Mouse (Mus musculus) liver, postnatal 0 days (tissue): ENCODE data around the gene Ddx10. TPM values are rescaled to one million over a fixed set of nuclear protein-coding genes. Genes with fewer than 3 reads are reported as not detected.
A peak's percentile ranks its signal among the peaks of the same experiment; 100 is the strongest.
"Not testable (repeated sequence)": the region's sequence is repeated elsewhere in the genome, so short reads cannot be mapped to it uniquely, and the experiment has no call there.

Source experiments
- ATAC-seq: fragments of 200-750 bp; cut with Nextera tagmentation; 2 replicates; pipeline ENCODE4 v1.8.0; 2017; ENCODE audit warnings: mild to moderate bottlenecking, moderate library complexity
- DNase-seq: peaks from one replicate; pipeline ENCODE4 v3.0.0-alpha.2; 2016
- H3K27ac ChIP-seq: fragments of 300-500 bp; sonication (generic); 2 replicates; pipeline ENCODE4 v1.5.1; 2014; ENCODE audit warnings: antibody characterized with exemption, moderate library complexity, mild to moderate bottlenecking, low read depth
- H3K27me3 ChIP-seq: fragments of 300-500 bp; sonication (generic); 2 replicates; pipeline ENCODE4 v1.6.1; 2014; ENCODE audit warnings: low read length, control low read depth, mixed read lengths; ENCODE audit not compliant: insufficient read depth
- H3K36me3 ChIP-seq: fragments of 300-500 bp; sonication (generic); replicated peaks from 2 replicates; pipeline ENCODE4 v1.6.1; 2014; ENCODE audit warnings: mild to moderate bottlenecking, control low read depth, low read length, moderate library complexity, mixed read lengths; ENCODE audit not compliant: insufficient read depth
- H3K4me1 ChIP-seq: fragments of 300-500 bp; sonication (generic); 2 replicates; pipeline ENCODE4 v1.6.1; 2014; ENCODE audit warnings: antibody characterized with exemption, mild to moderate bottlenecking, control low read depth; ENCODE audit not compliant: insufficient read depth
- H3K4me2 ChIP-seq: fragments of 300-500 bp; sonication (generic); 2 replicates; pipeline ENCODE4 v1.6.1; 2014; ENCODE audit warnings: low read depth, mild to moderate bottlenecking, low read length, moderate library complexity, mixed read lengths
- H3K4me3 ChIP-seq: fragments of 300-500 bp; sonication (generic); 2 replicates; pipeline ENCODE4 v1.5.1; 2014; ENCODE audit warnings: low read depth, low read length
- H3K9ac ChIP-seq: fragments of 300-500 bp; sonication (generic); replicated peaks from 2 replicates; pipeline ENCODE4 v1.6.1; 2014; ENCODE audit warnings: mild to moderate bottlenecking, moderate library complexity
- H3K9me3 ChIP-seq: fragments of 300-500 bp; sonication (generic); 2 replicates; pipeline ENCODE4 v1.6.1; 2016; ENCODE audit warnings: mild to moderate bottlenecking, control low read depth, low read length, mixed read lengths
- CTCF ChIP-seq: sonication (generic); IDR thresholded peaks from 2 replicates; pipeline ENCODE4 v1.5.1; 2016; ENCODE audit warnings: antibody characterized with exemption, low read depth
- EP300 ChIP-seq: IDR thresholded peaks from 2 replicates; pipeline ENCODE4 v1.6.1; 2016; ENCODE audit warnings: antibody characterized with exemption, low read depth, mild to moderate bottlenecking
- WGBS: fragments of 180-500 bp; shearing (Covaris S2); extraction: QIAGEN DNeasy Blood & Tissue Kit; methylation state at CpG from one replicate; pipeline ENCODE4 v1.1.7; 2014; ENCODE audit not compliant: insufficient replicate concordance; 5-methylcytosine and 5-hydroxymethylcytosine counted together
- polyA plus RNA-seq: library from polyadenylated mRNA; unstranded; fragments of >200 nt; fragmentation: Nextera tagmentation; extraction: Ambion mirVana; gene quantifications from 2 replicates; pipeline ENCODE4 v1.2.1, GENCODE M21; 2015

The Ddx10 gene
- polyA plus RNA-seq, 1 experiment from 2014 or later, result 8.8 TPM

DNA sequence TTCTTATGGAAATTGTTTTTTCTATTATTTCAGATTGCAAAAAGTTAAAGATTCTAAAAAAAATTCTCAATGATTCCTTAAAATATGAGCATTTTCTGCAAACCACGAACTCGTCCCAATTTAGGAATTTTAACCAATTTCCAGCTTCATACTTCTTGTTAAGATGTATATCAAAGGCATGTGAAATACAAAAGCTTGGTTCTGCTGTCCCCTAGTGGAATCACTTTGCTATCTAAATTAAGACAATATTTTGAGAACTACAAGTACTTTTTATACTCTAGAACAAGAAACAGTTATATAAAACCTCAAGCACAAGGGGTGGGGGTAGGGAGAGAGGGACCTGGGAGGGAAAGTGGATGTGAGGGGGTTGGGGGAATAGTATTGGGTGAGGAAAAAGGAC lies 29.7 kb downstream of the Ddx10 start:
- H3K4me1 ChIP-seq, result no peaks in the 10 kb centered on the region
- WGBS, result 76% methylated on average over 2 of the region's 2 CpGs
- no peak overlapping the region for H3K4me2 ChIP-seq
- TF ChIP-seq EP300 (no peak), CTCF (peak; percentile 44)
- H3K9me3 ChIP-seq, result no peaks in the 10 kb centered on the region
- ATAC-seq, result no peak
- no peak for DNase-seq
- H3K27ac ChIP-seq, result no peak overlapping the region
- no peak overlapping the region for H3K4me3 ChIP-seq
- H3K36me3 ChIP-seq, result peaks cover 5% of the 10 kb centered on the region; the same call in 1 of the 2 replicates
- H3K27me3 ChIP-seq, result no peaks in the 10 kb centered on the region
- H3K9ac ChIP-seq, result no peak overlapping the region

DNA sequence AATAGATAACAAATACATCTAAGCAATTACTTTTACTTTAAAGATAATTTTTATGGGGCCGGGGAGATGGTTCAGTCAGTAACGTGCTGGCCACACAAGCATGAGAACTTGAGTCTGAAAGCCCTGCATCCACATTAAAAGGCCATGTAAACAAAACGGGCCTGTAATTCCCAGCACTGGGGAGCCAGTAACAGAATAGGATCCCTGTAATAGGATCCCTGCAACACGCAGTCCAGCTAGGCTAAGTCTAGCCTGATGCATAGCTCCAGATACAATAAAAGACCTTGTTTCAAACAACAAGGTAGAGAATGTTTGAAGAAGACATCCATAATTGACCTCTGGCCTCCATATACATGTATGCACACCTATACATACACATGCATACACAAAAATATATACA lies 39.6 kb downstream of the Ddx10 start:
- no peak for TF ChIP-seq EP300
- TF ChIP-seq CTCF, result no peak
- Histone ChIP-seq H3K27me3 (no peaks in the 10 kb centered on the region), H3K27ac (no peak overlapping the region), H3K36me3 (peaks cover 9% of the 10 kb centered on the region), H3K9ac (no peak overlapping the region), H3K9me3 (no peaks in the 10 kb centered on the region), H3K4me3 (no peak overlapping the region), H3K4me2 (no peak overlapping the region), H3K4me1 (no peaks in the 10 kb centered on the region)
- no peak for DNase-seq
- 78% methylated on average over 4 of the region's 4 CpGs for WGBS
- ATAC-seq, result no peak

DNA sequence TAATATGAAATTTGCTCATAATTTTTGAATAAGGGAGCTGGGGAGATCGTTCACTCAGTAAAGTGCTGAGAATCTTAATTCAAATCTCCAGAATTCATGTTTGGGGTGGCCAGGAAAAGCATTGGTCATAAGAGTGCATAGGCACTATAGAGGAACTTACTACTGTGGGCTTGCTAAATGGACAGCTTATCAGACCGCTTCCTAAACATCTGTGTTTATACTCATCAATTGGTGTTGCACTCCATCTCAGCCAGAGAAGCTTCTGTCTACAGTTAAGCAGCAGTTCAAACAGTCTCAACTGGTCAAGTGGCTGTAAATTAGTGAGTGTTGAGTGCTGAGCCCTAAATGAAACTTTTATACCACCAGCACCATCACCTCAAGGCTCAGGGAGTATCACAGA lies 73.3 kb downstream of the Ddx10 start:
- no peaks in the 10 kb centered on the region for H3K4me1 ChIP-seq
- no peak overlapping the region for H3K4me2 ChIP-seq
- H3K4me3 ChIP-seq, result no peak overlapping the region
- no peak overlapping the region for H3K9ac ChIP-seq
- H3K36me3 ChIP-seq, result no peaks in the 10 kb centered on the region
- H3K27me3 ChIP-seq, result no peaks in the 10 kb centered on the region
- DNase-seq (no peak), ATAC-seq (no peak)
- no peak overlapping the region for H3K27ac ChIP-seq
- TF ChIP-seq CTCF (no peak), EP300 (no peak)
- H3K9me3 ChIP-seq, result no peaks in the 10 kb centered on the region
- 51% methylated on average over 2 of the region's 2 CpGs for WGBS

DNA sequence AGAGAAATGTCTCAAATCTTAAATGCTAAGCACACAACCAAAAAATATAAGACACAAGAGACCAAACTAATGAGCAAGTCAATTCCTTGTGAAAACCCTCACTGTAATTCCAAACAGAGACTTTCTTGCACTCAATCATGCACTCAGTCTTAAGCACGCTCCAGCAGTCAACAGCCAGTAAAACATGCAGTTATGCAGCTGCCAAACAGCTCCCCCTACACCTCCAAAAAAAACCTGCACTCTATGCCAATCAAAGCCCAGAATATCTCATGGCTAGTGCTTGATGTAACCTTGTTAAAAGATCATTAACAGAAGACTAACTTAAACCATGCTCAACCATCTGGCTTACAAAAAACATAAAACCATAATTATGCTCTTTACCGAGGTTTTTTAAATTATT lies 74.6 kb downstream of the Ddx10 start:
- TF ChIP-seq EP300 (no peak), CTCF (peak; percentile 40)
- H3K27me3 ChIP-seq, result no peaks in the 10 kb centered on the region
- H3K9me3 ChIP-seq, result no peaks in the 10 kb centered on the region
- DNase-seq, result no peak
- H3K4me3 ChIP-seq, result no peak overlapping the region
- H3K4me2 ChIP-seq, result no peak overlapping the region
- H3K9ac ChIP-seq, result no peak overlapping the region
- no peak for ATAC-seq
- H3K27ac ChIP-seq, result no peak overlapping the region
- H3K36me3 ChIP-seq, result no peaks in the 10 kb centered on the region
- H3K4me1 ChIP-seq, result no peaks in the 10 kb centered on the region
- 64% methylated on average over 2 of the region's 2 CpGs for WGBS

DNA sequence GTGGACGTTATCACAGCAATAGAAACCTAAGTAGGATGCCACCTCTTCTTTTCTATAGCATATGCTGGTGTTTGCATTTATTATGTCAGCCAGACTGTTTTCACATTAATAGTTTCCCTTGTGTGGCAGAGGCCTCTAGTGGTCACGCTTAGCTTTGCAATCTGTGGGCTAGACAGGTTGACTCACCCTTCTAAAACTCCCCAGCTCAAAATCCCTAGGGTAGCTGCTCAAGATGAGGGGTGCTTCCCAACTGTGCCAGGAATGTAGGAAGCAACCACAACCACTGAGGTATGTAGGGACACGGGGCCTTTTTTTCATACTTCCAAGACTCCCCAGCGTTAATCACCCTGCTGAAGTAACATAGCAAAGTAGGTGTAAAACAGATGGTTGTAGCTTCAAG lies 103.6 kb downstream of the Ddx10 start:
- Histone ChIP-seq H3K9me3 (no peaks in the 10 kb centered on the region), H3K4me1 (no peaks in the 10 kb centered on the region), H3K4me3 (no peak overlapping the region), H3K36me3 (no peaks in the 10 kb centered on the region), H3K9ac (no peak overlapping the region), H3K27ac (no peak overlapping the region), H3K27me3 (no peaks in the 10 kb centered on the region), H3K4me2 (no peak overlapping the region)
- DNase-seq, result peak; percentile 53
- TF ChIP-seq EP300 (no peak), CTCF (peak; percentile 86)
- no peak for ATAC-seq
- 40% methylated on average over 4 of the region's 4 CpGs for WGBS

DNA sequence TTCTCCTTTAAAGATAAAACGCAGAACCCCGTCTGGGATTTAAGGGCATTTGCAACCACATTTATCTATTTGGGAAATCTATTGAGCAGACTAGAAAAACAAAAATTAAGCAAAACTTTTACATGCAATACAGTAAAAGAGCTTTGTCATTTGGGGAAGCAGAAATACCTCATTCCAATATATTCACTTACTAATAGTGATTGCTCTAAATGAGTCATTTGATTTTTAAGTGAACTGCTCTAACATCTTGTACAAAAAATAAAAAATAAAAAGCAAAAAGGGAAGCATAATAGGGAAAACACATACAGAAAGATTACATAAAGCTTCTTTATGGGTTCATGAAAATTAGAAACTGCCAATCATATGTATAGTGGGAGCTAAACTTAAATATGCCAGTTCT lies 104.3 kb downstream of the Ddx10 start:
- Histone ChIP-seq H3K9ac (no peak overlapping the region), H3K4me1 (no peaks in the 10 kb centered on the region)

DNA sequence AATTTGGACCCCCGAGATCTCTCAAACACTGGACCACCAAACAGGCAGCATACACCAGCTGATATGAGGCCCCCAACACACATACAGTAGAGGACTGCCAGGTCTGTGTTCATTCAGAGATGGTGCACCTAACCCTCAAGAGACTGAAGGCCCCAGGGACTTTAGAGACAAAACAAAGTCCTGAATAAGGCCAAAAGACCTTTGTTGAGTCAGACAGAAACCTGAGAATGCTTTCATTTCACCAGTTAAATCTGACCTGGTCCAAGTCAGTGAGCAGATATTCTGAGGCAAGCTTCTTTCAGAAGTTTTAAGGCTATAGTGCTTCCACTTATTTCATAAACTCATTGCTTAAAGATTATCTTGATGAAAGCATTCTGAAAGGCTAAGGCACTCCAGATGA lies 105.4 kb downstream of the Ddx10 start:
- DNase-seq, H3K4me2 ChIP-seq, H3K4me1 ChIP-seq, ATAC-seq, H3K4me3 ChIP-seq, H3K9ac ChIP-seq, H3K27ac ChIP-seq, H3K9me3 ChIP-seq, H3K36me3 ChIP-seq, H3K27me3 ChIP-seq: not testable (repeated sequence)
- WGBS, result 82% methylated on average over 1 of the region's 1 CpGs

More for the DNA sequence above, 104.3 kb downstream of the Ddx10 start:
- H3K4me3 ChIP-seq, result no peak overlapping the region
- no peaks in the 10 kb centered on the region for H3K27me3 ChIP-seq
- no peak for TF ChIP-seq EP300
- TF ChIP-seq CTCF, result no peak
- H3K9me3 ChIP-seq, result no peaks in the 10 kb centered on the region
- no peak overlapping the region for H3K27ac ChIP-seq
- no peak overlapping the region for H3K4me2 ChIP-seq
- DNase-seq (no peak), ATAC-seq (no peak)
- WGBS, result 86% methylated on average over 2 of the region's 2 CpGs
- no peaks in the 10 kb centered on the region for H3K36me3 ChIP-seq
